Mouse (Mus musculus) gonadal fat pad, adult 2 months (tissue): ENCODE results near the gene Prnp. TPM values are rescaled to one million over a fixed set of nuclear protein-coding genes. Genes with fewer than 3 reads are reported as not detected.

Experiments
- DNase-seq: peaks from one replicate; pipeline ENCODE4 v3.0.0-alpha.2; 2012; ENCODE audit warnings: low read depth
- polyA plus RNA-seq: library from polyadenylated mRNA; depleted of rRNA; stranded (reverse); fragments of >200 nt; gene quantifications from 2 replicates; pipeline ENCODE4 v1.2.3, GENCODE M21; 2012; rRNA removed

The Prnp gene
- polyA plus RNA-seq = 152 and 176 TPM in 2 replicates

DNA sequence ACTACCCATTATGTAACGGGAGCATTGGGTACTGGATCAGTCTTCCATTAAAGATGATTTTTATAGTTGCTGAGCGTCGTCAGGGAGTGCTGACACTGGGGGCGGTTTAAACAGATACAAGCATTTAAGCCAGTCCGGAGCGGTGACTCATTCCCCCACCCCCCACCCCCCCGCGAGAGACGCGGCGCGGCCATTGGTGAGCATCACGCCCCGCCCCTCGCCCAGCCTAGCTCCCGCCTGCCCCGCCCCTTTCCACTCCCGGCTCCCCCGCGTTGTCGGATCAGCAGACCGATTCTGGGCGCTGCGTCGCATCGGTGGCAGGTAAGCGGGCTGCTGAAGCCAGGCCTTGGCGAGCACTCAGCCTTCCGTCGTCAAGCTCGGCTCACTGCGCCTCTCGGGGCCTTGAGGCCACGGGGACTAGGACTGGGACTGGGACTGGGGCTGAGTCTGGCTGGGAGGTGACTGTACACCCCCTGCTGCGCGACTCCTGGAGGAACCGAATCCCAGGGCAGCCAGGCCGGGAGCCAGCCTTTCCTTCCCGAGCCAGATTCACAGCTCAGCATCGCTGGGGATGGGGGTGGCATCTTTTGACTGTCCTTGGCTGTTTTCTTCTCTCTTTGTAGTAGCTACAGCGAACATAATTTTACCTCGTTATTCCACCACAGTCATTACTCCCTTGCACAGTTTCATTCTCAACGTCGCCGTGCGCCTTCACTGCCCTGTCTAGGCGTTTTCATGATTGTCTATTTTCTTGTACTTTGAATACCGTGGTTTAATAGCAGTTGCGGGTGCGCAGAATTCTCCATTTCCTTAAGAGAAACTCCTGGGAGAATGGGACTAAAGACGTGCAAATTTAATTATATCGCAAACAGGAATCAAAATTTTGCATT, at the start of gene Prnp, which contains the start of gene Prn:
TSS of gene Prnp (plus strand) at position 246 of the 890 bp plus-strand sequence.
TSS of gene Prn (plus strand) at position 275 of the 890 bp plus-strand sequence.
- peak; percentile 40 for DNase-seq

DNA sequence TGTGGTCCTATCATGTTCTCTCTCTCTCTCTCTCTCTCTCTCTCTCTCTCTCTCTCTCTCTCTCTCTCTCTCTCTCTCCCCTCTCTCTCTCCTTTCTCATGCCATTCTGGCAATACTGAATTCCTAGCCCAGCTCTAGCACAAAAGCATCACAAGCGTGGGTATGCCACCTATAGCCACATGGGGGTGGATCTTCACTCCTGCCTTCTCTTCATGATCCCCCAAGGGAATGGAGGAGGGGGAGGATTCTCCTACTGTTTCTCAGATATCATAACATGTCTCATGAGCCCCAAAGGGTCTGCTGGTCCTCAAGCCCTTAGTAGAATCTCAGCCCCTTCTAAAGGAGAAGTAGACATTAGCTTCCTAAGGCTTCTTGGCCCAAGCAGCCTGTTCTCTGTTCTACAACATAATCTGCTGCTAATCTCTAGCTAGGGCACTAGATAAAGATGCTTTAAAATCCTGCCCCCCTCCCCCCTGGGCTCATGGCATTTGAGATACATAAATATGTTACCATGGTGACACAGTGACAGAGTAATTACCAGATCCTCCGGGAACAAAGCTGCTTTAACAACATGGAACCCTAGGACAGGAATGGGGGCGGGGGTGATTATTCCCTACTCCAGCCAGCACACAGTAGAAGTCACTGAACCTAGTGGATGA, 47.0 kb upstream of the Prnp start:
- DNase-seq = no peak

DNA sequence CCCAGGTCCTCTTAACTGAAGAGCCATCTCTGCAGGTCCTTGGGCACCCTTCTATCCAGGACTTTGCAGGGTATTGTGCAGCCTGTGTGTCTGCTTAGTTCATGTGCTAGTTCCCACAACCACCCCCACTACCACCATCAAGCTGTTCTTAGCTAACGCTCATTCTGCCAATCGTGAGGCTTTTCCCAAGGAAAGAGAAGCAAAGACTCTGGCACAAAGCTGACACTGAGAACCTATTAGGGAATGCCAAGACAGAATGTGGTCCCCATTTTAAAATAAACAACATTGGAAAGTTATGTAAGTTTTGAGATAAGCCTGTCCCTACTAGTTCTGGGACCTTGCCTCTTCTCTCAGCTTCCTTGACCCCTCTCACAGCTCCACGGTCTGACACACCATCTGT, 46.3 kb upstream of the Prnp start:
- DNase-seq = no peak

- no peak for DNase-seq
Measured at GRCm38 (mm10) chr2:131864262-131864796, 45.4 kb upstream of the Prnp start.

GRCm38 (mm10) chr2:131866676-131867075, 43.1 kb upstream of the Prnp start:
- DNase-seq = no peak

DNA sequence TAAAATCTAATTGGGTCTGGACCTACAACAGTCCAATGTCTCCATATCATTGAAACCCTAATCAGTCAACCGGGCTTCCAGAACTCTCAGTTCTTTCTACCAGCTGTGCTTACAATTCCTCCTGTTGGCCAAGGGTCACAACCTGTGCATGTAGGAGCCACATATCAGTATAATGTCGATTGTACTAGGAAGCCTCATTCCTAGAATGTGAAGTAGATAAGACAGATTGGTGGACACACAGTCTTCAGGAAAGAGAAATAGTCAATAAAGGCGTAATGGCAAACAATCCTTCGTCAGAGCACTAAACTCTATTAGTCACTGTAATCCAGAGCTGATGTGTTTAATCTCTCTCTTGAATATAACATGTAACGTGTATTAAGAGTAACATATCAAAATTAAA, 40.7 kb upstream of the Prnp start:
- no peak for DNase-seq

- DNase-seq = no peak
Measured at GRCm38 (mm10) chr2:131873376-131873775, 36.4 kb upstream of the Prnp start.

DNA sequence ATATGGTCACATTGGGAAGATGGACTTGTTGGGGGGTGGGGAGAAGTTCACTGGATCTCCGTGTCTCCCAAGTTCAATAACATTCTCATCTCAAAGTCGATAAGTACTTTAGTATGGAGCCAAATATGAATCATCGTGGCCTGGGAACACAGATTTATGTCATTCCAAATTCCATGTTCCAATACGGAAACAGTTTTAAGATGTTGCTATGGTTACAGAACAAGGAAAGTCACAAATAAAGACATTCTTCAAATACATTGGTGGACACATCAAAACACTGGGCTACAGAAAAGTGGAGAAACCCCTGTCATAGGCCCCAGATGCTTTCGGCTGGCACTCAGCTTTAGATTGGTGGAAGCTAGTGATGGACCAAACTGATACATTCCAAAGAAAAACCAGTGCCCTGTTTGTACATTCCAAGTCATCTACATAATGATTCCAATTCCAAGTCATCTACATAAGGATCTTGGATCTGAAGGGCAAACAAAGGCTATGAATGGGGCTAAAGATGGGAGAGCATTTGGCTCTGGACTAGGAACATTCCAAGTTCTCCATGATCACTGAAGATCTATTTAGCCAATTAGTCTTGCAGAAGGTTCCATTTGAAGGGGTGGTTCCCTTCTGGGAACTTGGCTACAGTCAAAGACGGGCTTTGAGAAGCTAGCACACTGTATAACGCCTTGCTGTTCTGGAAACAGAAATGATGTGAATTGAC, 33.0 kb upstream of the Prnp start:
- no peak for DNase-seq

GRCm38 (mm10) chr2:131881766-131882165, 28.0 kb upstream of the Prnp start:
- DNase-seq = no peak

- DNase-seq = no peak
Measured at GRCm38 (mm10) chr2:131883136-131883535, 26.6 kb upstream of the Prnp start.

GRCm38 (mm10) chr2:131886503-131887160, 23.1 kb upstream of the Prnp start:
- no peak for DNase-seq

- DNase-seq = no peak
Measured at GRCm38 (mm10) chr2:131888233-131888632, 21.5 kb upstream of the Prnp start.

- no peak for DNase-seq
Measured at GRCm38 (mm10) chr2:131892534-131892933, 17.2 kb upstream of the Prnp start.

DNA sequence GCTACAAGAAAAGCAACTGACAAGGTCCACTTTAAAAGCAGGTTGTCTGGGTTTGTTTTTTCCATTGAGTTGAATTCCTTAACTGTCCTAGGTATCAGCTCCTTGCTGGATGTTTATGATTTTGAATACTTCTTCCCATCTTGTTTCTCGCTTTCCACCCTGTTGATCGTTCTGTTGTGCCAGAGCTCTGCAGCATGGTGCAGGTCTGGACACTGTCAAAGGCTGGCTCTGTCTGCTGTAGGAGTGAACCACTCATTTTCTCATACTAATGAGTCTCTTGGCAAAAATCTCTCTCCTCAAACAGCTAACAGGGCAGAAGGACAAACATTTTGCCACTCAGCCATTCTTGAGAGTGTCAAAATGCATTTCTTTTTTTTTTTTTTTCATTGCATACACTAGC, 14.6 kb upstream of the Prnp start:
- no peak for DNase-seq

DNA sequence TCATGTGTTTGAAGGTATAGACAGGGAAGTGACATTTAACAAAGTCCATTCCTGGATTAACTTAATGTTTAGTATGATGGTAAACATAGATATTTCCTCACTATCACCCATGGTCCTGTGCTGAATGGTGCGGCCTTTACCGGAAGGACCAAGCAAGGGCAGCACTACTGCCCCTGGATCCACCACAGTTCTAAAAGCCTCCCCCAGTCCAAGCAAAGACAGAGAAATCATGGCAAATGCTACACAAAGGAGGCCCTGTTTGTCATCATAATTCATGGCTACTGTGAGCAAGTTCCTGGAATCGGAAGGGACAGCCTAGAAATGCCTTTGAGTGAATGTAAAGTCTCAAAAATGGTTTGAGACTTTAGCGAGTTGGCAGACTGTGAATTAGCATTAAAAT, 13.7 kb upstream of the Prnp start:
- DNase-seq = no peak

- DNase-seq = no peak
Measured at GRCm38 (mm10) chr2:131897336-131898109, 12.2 kb upstream of the Prnp start.

DNA sequence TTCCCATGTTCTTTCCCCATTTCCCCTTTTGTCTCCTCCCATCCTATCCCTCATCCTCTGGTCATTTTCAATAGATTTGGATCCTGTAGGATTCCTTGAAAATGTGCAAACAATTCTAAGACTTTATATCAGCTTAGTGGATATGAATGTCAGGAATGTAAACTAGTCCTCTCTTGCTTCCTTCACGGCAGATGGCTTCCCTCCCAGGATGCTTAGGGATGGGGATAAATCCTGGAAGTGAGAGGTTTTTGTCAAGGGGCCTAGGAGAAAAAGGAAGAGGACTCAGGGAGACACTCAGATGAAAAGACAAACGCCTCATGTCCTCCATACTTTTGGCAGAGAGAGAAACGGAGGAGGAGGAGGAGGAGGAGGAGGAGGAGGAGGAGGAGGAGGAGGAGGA, 7.3 kb upstream of the Prnp start:
- no peak for DNase-seq

- DNase-seq = no peak
Measured at GRCm38 (mm10) chr2:131902867-131903266, 6.9 kb upstream of the Prnp start.

- DNase-seq = no peak
Measured at GRCm38 (mm10) chr2:131905025-131905424, 4.7 kb upstream of the Prnp start.

- no peak for DNase-seq
Measured at GRCm38 (mm10) chr2:131905776-131906175, 4.0 kb upstream of the Prnp start.

DNA sequence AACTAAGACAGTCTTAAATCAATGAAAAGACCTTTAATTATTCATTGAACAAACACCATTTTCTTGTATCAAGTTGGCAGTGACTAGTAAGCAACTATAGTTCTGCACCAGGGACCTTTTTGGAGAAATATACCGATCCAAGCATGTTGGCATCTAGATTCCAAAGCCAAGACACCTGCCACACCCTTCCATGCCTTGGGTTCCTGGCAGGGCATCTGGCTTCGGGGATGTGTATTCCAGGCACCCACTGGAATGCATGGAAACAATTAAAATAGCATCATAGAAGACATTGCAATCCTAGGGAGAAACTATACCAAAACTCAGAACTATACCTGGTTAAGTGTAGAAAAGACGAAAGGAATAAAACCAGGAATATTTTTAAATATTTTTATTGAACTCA, 3.5 kb upstream of the Prnp start:
- DNase-seq = no peak
